Mouse (Mus musculus) heart, postnatal 0 days (tissue): ENCODE results near the gene Plin5.

Experiments
- CTCF ChIP-seq: IDR thresholded peaks from 2 replicates; pipeline ENCODE4 v1.5.1; 2016; ENCODE audit warnings: antibody characterized with exemption, control low read depth, low read depth
- EP300 ChIP-seq: IDR thresholded peaks from 2 replicates; pipeline ENCODE4 v1.6.1; 2016; ENCODE audit warnings: antibody characterized with exemption, low read depth

GRCm38 (mm10) chr17:56141702-56142605 lies 24.6 kb upstream of the Plin5 start:
- TF ChIP-seq EP300 (no peak), CTCF (no peak)
